Mouse (Mus musculus) urinary bladder, adult 2 months (tissue): Measurements from ENCODE around the gene Cebpb. TPM values are rescaled to one million over a fixed set of nuclear protein-coding genes. Genes with fewer than 3 reads are reported as not detected.

Source experiments
- DNase-seq: peaks from one replicate; pipeline ENCODE4 v3.0.0; 2022; ENCODE audit warnings: low spot score
- polyA plus RNA-seq: library from polyadenylated mRNA; depleted of rRNA; stranded (reverse); fragments of >200 nt; gene quantifications from 2 replicates; pipeline ENCODE4 v1.2.3, GENCODE M21; 2012

Cebpb gene
- polyA plus RNA-seq, 1 experiment = 69.7 TPM

DNA sequence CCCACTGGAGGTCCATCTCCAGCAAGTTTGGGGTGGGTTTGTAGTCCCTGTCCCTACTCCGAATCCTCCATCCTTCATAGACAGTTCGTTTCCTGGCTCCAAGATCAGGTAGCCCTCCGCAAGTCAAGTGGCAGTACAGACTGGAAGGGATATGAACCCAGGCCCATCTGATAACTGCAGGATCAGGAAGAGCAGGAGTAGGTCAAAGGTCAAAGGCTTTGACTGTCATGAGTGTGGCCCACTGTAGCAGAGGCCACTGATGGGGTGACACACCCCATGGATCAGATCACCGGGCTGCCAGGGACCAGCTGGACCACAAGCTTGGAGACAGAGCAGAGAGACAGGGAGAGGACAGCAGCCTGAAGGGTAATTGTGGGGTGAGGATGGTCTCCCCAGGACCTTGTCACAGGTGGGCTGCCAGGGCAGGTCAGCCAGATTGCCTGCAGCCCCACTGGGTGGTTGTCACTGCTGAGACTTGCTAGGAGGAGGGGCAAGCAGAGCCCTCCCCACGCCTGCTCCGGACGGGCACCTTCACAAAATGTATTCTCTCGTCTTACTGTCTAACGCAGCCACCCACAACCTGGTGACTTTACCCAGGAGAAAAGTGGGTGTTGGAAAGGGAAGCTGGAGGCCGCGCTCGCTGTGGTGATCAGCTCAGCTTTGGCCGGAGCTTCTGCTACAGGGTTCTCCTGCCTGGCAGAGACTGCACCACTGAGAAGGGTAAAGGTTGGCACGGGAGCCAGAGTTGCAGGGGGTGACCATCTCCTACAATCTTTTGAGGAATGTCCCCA is 3.4 kb downstream of the Cebpb start:
- no peak for DNase-seq

DNA sequence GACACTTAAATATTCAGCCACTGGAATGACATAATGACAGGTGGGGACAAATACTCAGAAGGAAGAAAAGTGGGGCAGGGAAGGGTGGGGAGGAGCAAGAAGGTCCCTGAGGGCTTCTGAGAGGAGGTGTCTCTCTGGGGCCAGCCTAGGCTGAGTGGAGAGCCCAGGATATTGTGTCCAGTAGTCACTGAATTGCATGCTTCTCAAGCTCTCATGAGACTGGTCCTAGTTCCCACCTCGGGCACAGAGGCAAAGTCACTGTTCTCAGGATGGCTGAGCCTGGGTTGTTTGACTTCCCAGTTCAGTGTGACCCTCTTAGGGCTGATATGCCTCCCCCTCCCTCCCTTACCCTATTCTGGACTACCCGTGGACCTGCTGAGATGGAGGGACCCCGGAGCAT is 4.1 kb downstream of the Cebpb start:
- no peak for DNase-seq

DNA sequence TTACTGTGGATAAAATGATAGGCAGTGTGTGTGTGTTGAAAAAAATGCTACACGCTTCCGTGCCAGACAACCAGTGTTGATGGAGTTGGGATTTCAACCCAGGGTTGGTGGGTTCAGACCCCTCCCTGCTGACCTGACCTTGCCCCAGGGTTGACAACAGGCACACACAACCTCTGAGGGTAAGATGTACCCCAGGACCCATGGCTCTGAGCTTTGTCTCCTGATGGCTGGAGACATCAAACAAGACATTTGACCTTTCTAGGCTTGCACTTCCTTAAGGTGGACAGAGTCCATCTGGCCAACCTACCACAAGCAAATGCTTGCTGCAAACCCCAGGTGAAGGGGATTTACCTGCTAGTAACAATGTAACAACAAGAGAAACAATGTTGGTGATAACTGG is 4.8 kb downstream of the Cebpb start:
- DNase-seq = no peak

DNA sequence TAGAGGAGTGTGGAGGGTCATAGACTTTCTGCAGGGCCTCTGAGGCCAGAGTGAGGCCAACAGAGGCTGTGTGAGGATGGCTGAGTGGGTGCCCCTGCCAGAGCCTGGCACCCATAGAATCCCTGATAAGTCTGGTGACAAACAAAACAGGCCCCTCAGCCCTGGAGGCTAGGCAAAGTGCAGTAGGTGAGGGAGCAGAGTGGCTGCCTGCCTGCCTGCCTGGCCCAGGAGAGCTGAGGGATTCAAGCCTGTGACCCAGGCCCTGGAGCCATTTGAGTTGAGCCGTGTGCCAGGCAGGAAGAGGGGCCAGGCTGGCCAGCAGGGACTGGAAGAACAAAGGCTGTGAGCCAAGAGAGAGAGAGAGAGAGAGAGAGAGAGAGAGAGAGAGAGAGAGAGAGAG is 5.5 kb downstream of the Cebpb start:
- DNase-seq = no peak

DNA sequence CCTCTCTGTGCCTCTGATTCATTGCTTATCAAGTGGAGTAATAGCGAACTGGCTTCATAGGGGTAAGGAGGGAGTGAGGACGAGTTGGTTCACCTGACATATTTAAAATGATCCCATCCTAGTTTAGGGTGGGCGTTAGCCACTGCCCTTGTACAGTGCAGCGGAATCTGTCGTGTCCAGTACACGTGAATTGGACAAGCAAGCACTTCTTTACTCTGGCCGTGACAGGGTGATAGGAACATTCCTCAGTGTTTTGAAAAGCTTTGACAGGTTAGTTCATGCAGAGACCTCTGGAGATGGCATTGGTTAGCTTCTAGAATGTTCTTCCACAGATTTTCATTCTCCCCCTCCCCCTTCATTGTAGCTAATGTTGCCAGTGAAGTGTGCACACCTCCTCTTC is 6.2 kb downstream of the Cebpb start:
- DNase-seq = no peak

DNA sequence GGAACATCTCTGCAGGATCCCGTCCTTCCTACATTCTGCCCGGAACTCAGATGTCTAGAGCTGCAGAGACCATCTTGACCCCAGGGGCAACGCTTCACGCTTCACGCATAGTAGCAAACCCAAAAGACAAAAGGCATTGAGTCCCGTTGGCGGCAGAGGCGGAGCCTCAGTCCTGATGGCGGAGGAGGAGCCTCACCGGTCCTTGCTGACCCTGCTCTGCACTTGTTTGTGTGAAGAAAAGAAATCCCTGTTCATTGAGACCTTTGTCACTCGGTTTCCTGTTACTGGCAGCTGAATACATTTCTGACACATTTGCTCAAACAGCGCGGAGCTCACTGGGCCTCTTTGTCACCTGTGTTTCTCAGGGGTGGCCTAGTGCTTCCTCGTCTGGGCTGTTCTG is 6.8 kb downstream of the Cebpb start:
- no peak for DNase-seq

DNA sequence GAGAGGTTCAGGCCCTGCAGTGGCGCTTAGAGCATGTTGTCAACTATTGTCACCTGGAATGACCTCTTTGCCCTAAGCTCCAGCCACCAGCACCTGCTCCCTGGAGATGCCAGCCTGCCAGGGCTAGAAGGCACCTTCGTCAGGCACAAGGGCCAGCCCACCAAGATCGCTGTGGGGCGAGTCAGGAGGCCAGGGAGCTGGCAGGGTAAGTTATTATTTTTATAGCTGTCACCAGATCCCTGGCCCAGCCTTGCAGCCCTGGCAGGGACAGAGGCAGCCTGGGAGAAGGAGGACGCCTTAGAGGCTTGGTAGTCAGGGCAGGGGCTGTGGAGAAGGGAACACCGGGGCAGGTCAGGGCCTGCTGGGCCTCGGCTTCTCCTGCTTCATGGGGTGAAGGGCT is 7.4 kb downstream of the Cebpb start:
- DNase-seq = no peak

DNA sequence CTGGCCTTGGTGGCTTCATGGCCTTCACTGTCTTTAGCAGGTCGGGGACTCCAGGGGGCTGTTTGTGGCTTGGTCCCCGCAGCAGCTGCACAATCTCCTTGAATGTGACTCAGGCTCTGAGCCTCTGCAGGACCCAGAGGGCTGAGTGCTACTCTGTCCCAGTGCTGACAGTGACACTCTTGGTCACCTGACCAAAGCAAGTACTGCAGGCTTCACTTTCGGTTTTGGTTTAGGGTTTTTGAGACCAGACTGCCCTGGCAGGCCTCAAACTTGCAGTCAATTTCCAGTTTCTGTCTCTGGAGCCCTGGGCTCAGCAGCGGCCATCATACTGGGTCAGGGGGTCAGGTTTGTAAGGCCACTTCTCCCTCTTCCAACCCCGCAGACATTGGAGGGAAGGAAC is 9.2 kb downstream of the Cebpb start:
- no peak for DNase-seq

DNA sequence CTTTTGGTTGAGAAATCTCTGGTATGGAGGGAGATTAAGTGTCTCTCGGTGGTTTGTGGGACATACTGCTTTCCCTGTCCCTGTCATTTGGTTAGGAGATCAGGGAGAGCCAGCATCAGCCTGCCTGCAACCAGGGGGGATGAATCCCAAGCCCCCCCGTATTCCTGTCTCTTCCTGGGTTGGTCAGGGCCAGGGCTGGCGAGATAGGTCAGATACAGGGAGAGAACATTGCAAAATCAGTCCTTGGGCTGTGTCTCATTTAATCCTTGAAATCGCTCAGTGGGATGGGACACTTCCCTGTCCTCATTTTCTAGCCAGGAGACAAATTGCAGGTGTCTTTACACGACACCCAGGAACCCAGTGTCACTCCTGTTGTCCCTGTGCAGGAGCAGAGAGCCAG is 11.3 kb downstream of the Cebpb start:
- DNase-seq = no peak

DNA sequence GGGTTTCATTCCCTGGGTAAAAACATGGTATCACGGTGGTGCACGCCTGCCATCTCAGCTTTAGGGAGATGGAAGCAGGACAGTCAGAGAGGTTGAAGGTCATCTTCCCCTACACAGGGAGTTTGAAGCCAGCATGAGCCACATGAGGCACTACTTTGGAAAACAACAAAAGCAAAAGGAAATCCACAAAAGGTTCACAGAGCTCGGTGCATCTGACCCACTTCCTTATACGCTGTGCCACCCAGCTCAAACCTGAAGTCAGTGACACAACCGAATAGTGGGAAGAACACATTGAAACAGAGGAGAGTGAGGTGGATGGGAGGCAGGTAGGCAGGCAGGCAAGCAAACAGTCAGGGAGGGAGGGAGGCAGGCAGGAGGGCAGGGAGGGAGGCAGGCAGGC is 12.8 kb downstream of the Cebpb start:
- no peak for DNase-seq

DNA sequence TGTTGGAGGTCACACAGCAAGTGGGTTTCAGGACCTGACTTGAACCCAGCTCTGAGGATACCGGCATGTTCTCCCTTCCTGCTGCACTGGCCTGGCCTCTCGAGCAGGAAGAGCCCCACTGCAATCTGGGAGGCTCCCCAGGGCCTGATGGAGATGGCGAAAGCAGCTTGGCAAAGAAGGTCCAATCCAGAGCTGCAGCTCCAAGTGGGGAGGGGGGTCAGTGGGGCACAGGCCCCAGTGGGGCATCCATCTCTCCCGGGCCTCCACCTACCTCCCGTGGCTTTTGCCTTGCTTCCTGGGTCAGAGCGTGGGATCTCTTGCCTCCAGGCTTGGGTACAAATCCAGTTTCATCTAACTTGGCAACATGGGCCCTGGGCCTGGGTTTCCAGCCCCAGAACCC is 13.4 kb downstream of the Cebpb start:
- no peak for DNase-seq

DNA sequence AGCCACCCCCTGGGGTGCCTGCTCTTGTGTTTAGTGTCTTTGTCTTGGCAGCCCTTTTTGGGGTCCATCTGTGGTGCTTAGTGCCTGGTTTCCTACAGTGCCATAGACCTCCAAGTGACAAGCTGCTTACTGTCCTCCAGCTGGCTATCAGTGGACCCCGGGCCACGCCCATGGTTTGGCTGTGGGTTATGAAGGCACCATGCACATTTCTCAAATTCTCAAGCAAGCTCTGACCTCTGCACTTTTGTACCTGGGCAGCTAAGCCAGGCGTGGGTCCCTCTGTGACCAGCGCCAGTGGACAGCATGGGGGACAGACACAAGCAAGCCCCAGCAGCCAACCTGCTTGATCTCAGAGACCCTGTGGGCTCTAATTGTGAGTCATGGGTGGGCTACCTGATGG is 15.7 kb downstream of the Cebpb start:
- DNase-seq = no peak

DNA sequence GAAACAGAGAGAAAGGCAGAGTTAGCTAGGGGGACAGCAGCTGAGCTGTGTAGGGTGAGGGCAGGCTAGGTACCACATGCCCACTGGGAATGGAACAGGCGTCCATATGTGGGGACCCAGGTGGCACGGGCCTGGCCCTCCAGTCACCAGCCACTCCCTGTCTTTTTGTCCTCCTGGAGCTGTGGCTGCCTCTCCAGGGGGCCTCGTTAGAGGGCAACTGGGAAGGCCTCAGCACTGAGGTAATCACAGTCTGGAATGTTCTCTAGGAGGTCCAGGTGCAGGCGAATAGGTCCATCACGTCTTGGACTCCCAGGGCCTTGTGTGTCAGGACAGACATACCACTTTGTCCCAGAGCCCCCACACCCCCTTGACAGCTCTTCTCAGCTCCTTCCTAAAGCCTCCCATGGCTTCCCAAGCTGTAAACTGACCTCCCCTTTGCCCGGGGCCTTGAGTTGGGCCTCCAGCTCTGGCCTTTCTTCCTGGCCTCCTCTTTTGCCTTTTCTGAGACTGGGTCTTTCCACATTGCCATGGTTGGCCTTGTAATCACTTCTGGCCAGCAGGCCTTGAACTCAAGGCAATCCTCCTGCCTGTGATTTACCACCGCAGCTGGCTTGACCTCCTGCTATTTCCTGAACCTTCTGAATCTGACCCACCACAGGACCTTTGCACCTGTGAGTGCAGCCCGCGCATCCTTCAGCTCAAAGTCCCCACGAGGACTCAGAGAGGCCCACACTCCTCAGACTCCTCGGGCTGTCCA is 17.6 kb downstream of the Cebpb start:
- DNase-seq = no peak

DNA sequence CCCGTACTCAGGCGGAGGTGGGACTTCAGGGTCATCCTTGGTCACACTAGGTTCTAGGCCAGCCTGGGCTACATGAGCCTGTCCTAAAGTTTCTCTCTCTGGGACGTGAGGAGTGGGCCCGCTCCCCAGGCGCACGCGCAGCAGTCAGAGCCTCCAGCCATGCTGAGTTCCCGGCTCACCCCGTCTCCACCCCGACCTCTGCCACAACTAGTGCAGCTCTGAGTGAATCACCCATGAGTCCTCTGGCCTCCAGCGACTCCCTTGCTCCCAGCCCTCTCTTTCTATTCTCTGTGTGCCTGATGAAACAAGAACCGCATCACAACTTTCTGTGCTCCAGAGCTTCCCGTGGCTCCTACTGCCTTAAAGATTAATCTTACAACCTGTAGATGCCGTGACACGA is 19.7 kb downstream of the Cebpb start:
- no peak for DNase-seq

DNA sequence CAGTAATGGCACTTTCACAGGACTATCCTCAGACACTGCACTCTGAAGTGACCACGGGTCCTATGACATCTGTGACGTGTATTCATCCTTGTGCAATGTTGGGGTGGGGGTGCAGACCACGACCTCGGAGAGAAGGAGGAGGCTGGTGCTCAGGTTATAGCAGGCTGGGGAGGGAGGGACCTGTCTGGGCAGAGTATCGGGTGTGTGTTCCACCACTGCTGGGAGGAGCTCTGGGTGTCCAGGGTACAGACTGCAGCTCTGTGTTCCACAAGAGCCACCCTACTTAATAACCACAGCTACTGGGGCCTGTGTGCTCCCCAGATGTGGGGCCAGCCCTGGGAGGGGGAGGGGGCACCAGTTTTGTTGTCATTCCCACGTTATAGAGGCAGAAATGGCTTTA is 21.3 kb downstream of the Cebpb start:
- no peak for DNase-seq

DNA sequence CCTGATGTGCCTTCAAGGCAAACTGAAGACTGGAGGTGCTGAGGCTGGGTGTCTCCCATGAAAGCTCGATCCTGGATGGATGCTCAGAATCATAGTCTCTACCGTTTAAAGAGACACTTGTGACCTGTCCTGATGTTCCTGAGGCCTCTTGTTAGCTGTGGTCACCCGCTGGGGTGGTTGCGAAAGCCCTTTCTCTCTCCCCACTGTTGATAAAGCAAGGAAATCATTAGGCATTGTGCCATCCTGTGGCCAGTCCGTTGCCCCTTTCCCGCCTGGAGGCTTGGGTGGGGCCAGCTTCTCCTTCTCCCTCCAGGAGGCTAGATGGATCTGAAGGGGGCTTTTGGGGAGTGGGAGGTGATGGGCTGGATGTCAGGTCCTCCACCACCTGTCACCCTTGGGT is 21.9 kb downstream of the Cebpb start:
- no peak for DNase-seq

DNA sequence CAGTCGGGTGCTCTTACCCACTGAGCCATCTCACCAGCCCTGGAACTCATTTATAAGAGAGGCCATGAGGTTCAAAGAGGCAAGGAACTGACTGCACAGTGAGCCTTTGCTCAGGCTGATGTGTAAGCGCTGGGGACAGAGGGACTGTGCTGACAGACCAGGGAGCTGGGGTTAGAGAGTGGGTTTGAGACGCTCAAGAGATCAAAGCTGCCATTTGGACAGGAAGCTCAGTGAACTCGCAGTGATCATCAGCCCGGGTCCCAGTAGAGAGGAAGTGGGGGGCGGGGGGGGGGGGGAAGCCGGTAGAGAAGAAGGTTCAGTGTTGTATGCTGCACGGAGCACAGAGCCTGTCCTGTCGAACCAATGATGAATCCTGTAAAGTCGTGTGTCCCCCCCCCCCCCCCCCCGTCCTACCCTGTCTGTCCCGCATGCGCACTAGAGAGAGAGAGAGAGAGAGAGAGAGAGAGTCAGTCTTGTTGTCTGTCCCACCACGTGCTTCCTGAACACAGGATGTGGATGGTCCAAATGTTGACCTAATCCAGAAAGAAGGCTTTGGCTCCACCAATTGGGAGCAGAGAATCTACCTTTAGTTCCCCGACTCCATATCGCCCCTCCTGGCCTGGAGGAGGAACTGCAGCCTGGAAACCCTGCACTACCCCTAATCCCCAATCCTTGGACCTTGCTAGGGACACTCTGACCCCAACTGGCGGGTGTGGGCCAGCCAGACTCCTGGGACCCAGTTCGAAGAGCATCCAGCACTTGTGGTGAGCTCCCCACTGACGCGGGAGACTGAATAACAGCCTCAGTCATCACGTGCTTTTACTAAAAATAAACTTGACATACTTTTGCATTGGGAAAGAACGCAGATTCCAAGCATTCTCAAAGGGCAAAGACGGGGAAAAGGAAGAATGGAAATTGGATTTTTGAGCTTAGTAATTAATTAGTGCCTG is 24.4 kb downstream of the Cebpb start:
- no peak for DNase-seq

DNA sequence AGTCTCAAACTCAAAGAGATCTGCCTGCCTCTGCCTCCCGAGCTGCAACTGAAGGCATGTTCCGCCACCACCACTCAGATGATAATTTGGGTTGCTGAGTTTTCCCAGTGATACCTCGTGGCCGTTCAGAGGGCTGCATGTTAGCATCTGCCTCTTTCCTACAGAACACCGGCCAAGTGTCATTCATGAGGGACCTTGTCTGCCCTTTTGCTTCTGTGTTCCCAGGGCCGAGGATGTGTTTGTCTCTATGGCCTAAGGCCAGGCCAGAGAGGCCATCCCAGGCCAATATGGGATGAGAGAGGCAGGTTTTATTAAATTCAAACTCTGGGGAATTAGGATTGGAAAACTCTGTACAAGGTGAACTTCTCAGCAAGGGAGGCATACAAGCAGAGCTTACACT is 25.6 kb downstream of the Cebpb start:
- DNase-seq = no peak

DNA sequence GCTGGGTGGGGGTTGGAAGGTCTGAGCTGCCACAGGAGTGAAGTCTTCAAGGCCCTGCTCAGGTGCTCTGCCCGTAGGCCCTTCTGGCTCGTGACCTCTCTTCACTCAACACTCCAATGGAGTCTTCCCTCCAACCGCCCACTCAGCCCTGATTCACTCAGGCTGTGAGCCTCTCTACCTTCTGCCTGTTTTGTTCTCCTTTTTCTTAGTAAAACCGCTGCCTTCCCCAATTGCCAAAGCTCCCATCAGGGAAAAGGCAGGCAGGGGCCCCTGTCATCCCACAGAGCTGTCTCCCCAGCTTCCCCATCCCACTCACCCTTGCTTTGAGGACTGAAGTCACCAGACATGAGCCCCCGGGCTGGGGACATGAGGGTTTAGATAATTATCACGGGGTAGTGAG is 26.3 kb downstream of the Cebpb start:
- no peak for DNase-seq

DNA sequence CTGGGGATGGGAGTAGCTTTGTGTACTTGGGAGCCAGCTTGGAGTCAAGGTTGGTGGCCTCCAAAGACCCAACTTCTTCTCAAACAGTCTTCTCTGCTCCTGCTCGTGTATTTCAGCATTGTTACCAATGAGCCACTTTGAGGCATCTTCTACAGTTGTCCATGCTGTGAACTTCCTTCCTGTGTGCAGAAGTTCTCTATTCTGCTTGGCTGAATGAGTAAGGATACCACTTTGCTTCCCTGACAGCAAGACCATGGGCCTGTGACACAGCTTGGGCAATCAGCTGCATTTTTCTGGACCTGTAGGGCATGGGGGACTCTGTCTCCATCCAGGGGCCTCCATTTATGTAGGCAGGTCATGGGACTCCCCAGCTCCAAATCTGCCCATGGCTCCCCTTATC is 28.5 kb downstream of the Cebpb start:
- DNase-seq = no peak

DNA sequence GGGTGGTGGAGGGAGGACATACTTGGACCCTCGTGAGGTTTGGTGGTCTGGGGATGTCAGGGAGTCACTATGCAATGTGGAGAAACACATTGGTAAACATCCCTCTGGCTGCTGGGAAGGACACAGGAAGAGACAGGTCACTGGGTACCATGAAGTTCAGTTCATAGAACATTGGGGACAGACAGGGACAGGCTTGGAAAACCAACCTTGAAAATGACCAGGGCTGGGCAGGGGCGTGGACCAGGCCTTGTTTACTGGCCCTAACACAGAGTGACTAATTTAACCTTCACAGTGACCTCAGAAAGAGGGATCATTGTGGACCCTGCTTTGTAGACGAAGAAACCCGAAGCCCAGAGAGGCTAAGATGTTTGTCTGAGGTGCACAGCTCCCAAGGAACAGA is 30.8 kb downstream of the Cebpb start:
- no peak for DNase-seq

DNA sequence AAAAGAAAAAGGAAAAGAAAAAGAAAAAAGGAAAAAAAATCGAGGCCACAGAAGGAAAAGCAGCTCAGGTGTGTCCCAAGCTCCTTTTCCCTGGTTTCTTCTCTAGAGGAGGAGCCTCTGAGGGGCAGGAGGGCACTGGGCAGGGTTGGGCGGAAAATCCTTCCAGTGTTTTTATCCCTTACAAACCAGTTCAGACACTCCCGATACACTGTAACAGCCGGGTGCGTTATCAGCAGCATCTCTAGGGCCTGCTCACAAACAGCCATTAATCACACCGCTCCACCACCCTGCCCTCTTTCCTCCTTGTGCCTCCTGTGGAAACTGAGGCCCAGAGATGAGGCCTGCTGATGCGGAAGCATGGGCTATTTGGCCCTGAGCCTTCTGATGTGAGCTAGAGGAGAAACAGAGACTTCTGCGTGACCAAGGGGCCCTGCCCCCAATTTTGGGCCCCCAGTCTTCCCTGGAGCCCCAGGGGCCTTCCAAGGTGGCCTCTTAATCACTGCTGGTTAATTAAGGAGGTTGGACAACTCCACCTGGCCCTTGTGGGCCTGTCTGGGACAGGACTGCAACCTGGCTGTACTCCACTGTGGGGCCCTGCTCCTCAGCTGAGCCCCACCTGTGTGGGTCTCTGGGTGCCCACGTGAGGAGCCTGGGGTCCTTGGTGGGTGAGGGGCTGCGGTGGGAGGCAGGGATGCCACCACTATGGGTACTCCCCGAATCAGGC is 32.6 kb downstream of the Cebpb start:
- no peak for DNase-seq
